Mouse (Mus musculus): ENCODE measurements around the gene Serpina1f. TPM values are rescaled to one million over a fixed set of nuclear protein-coding genes. Genes with fewer than 3 reads are reported as not detected.

Gene Serpina1f
- polyA plus RNA-seq, 1 experiment from 2014 or later, result 0.18 TPM

DNA sequence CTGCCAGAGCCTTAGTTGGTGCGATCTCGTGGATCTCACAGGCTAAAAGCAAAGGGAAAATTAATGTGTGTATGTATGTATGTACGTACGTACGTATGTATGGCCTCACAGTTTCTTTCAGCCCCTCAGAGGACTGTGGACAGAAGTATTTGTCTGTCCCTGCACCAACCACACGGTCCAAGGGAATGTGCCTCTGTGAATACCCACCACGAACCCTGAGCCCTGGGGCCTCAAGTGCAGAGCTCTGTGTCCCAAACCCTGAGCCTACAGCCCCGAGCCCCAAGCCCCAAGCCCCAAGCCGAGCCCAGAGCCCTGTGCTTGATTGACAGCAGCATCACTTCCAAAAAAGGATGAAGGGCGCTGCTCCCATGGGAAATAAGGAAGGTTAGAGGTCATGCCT, 37.3 kb downstream of the Serpina1f start:
- Histone ChIP-seq H3K4me2 (replicated peaks; ENCODE audit: low read depth) (no peak overlapping the region), H3K9ac (ENCODE audit: low read depth, low read length) (no peak overlapping the region), H3K4me3 (ENCODE audit: low read depth, low read length) (no peak overlapping the region), H3K9me3 (ENCODE audit: control insufficient read depth) (no peaks in the 10 kb centered on the region), H3K4me1 (replicated peaks; ENCODE audit: control insufficient read depth, insufficient read depth, low read length) (no peaks in the 10 kb centered on the region), H3K36me3 (ENCODE audit: control insufficient read depth, insufficient read depth) (no peaks in the 10 kb centered on the region), H3K27ac (ENCODE audit: low read depth, low read length) (no peak overlapping the region), H3K27me3 (replicated peaks; ENCODE audit: control insufficient read depth, insufficient read depth, low read length) (no peaks in the 10 kb centered on the region)
- no peak for TF ChIP-seq CTCF (IDR thresholded peaks at IDR 0.05; ENCODE audit: low read depth)
- ATAC-seq, result no peak
- WGBS, result 82% methylated on average over 10 of the region's 10 CpGs

DNA sequence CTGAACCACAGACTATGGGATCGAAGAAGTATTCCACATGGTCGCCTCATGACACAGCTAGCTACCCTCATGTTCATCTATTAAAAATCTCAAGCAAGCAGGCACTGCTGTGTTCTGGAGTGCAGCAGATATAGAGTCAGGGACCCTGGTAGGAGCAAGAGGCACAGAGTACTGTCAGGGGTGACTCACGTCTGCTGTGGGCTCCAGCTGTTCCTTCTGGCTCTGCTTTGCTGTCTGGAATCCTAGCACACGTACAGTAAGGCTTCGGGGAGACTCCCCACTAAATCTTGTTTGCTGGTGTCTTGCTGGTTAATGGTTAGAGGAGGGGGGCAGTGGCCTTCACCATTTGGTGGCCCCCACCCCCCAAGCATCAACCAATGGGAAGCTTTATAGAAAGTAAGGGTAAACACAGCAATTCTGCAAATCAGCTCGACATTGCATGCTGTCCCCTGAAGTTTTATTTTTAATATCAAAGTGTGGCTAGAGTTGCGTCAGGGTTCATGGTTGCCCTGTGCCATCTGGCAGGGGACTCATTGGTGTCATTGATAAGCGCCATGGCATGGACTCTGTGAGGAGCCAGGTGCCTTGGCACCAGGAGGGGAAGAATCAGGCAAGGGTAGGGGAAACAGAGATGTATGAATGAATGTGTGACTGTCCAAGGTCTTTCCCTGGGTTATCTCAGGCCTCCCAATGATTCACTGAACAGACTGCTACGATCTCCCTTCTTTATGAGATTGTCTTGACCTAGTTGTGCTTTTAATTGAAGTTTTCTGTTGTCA, 38.3 kb downstream of the Serpina1f start, which contains the start of gene Serpina6:
Gene Serpina6 (minus strand): TSS at position 365 of the 779 bp plus-strand sequence.
- Histone ChIP-seq H3K4me1 (replicated peaks; ENCODE audit: control insufficient read depth, insufficient read depth, low read length) (no peaks in the 10 kb centered on the region), H3K4me3 (ENCODE audit: low read depth, low read length) (no peak within 1 kb of the TSS), H3K36me3 (ENCODE audit: control insufficient read depth, insufficient read depth) (no peaks in the 10 kb centered on the region), H3K27ac (ENCODE audit: low read depth, low read length) (no peak within 1 kb of the TSS), H3K9ac (ENCODE audit: low read depth, low read length) (no peak within 1 kb of the TSS), H3K27me3 (replicated peaks; ENCODE audit: control insufficient read depth, insufficient read depth, low read length) (no peaks in the 10 kb centered on the region), H3K9me3 (ENCODE audit: control insufficient read depth) (no peaks in the 10 kb centered on the region), H3K4me2 (replicated peaks; ENCODE audit: low read depth) (no peak within 1 kb of the TSS)
- 69% methylated on average over 9 of the region's 9 CpGs for WGBS
- no peak for TF ChIP-seq CTCF (IDR thresholded peaks at IDR 0.05; ENCODE audit: low read depth)
- no peak for ATAC-seq

DNA sequence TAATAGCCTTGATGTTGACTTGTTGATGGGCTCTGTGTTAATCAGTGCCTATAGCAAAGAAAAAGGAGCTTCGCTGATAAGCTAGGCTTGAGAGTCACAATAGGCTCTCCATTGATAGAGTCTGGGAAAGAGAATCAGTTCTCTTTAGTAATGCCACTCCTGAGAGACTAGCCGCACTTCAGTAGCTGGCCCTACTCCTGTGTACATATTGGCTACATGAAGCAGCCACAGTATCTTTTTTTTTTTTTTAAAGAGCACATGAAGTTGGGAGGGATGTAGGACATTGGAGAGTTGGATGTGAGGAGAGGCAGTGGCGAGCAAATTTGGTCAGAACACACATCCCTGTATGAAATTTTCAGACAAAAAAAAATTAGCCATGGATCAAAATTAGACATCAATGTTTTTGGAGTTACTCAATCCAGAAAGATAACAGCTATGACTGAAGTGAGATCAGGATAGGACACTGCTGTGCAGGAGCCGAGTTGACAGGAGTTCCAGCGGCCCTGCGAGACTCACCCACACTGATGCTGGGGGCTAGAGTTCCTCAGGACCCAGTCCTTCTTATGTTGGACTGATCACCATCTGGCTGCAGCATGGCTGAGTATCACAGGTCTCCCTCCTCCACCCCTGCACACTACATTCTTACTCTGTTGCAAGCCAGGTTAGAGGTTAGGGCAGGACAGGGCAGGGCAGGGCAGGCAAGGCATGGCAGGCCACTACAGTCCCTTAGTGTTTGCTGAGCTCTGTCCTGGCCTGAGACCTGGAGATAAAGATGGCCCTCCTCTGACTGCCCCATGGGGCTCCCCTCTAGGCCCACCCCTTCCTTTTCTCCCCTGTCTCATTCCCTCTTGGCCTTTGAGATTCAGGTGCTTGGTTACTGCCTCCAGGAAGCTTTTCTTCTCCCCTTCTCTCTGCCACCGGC, 39.9 kb downstream of the Serpina1f start:
- H3K36me3 ChIP-seq (ENCODE audit: control insufficient read depth, insufficient read depth), result no peaks in the 10 kb centered on the region
- peaks cover 2% of the 10 kb centered on the region; the same call in 1 of the 2 replicates for H3K9me3 ChIP-seq (ENCODE audit: control insufficient read depth)
- whole genome bisulfite sequencing, result 85% methylated on average over 7 of the region's 7 CpGs
- no peaks in the 10 kb centered on the region for H3K4me1 ChIP-seq (replicated peaks; ENCODE audit: control insufficient read depth, insufficient read depth, low read length)
- H3K27ac ChIP-seq (ENCODE audit: low read depth, low read length), result no peak overlapping the region
- ATAC-seq, result no peak
- no peak overlapping the region for H3K4me3 ChIP-seq (ENCODE audit: low read depth, low read length)
- H3K9ac ChIP-seq (ENCODE audit: low read depth, low read length), result no peak overlapping the region
- H3K27me3 ChIP-seq (replicated peaks; ENCODE audit: control insufficient read depth, insufficient read depth, low read length), result no peaks in the 10 kb centered on the region
- no peak overlapping the region for H3K4me2 ChIP-seq (replicated peaks; ENCODE audit: low read depth)
- TF ChIP-seq CTCF (IDR thresholded peaks at IDR 0.05; ENCODE audit: low read depth), result no peak

DNA sequence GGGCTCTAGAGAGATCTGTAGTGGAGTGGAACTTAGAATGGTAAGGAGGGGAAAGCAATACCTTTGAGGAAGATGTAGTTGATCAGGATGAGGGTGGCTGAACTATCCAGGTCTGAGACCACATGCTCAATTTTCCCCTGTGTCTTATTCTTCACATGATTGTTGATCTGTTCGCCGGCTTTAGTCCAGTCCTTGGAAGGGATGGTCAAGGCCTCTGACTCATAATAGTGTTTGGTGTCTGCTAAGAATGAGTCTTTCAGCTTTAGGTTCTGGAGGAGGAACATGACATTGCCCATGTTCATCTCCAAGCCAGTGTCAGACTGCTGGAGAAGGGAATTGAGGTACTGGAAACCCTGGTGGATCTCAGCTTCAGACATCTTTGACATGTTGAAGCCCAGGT, 41.5 kb downstream of the Serpina1f start:
- H3K36me3 ChIP-seq (ENCODE audit: control insufficient read depth, insufficient read depth), result no peaks in the 10 kb centered on the region
- H3K4me3 ChIP-seq (ENCODE audit: low read depth, low read length), result no peak overlapping the region
- no peak overlapping the region for H3K4me2 ChIP-seq (replicated peaks; ENCODE audit: low read depth)
- no peak for ATAC-seq
- no peak for TF ChIP-seq CTCF (IDR thresholded peaks at IDR 0.05; ENCODE audit: low read depth)
- 97% methylated on average over 2 of the region's 2 CpGs for WGBS
- no peaks in the 10 kb centered on the region for H3K4me1 ChIP-seq (replicated peaks; ENCODE audit: control insufficient read depth, insufficient read depth, low read length)
- no peaks in the 10 kb centered on the region for H3K27me3 ChIP-seq (replicated peaks; ENCODE audit: control insufficient read depth, insufficient read depth, low read length)
- peaks cover 6% of the 10 kb centered on the region; the same call in 1 of the 2 replicates for H3K9me3 ChIP-seq (ENCODE audit: control insufficient read depth)
- no peak overlapping the region for H3K27ac ChIP-seq (ENCODE audit: low read depth, low read length)
- H3K9ac ChIP-seq (ENCODE audit: low read depth, low read length), result no peak overlapping the region

DNA sequence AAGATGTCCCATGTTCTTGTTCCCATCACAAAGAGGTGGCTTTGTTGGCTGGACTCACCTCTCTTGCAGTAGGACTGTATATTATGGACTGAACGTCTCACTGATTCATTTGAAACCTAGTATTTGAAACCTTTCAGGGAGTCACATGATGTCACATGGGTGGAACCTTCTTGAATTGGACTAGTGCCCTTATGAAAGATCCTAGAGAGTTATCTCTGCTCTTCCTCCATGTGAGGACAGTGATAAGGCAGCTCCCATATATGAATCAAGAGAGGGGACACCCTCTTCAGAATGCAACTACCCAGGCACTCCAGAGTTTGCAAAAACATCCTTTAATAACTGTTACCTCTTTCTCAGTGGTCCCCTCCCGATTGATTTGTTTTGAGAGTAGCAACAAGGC, 49.0 kb downstream of the Serpina1f start:
- peaks cover 6% of the 10 kb centered on the region; the same call in 1 of the 2 replicates for H3K9me3 ChIP-seq (ENCODE audit: control insufficient read depth)
- no peak for ATAC-seq
- no peak for TF ChIP-seq CTCF (IDR thresholded peaks at IDR 0.05; ENCODE audit: low read depth)
- H3K27ac ChIP-seq (ENCODE audit: low read depth, low read length), result no peak overlapping the region
- no peaks in the 10 kb centered on the region for H3K36me3 ChIP-seq (ENCODE audit: control insufficient read depth, insufficient read depth)
- no peak overlapping the region for H3K4me3 ChIP-seq (ENCODE audit: low read depth, low read length)
- WGBS, result 66% methylated on average over 2 of the region's 2 CpGs
- H3K4me1 ChIP-seq (replicated peaks; ENCODE audit: control insufficient read depth, insufficient read depth, low read length), result no peaks in the 10 kb centered on the region
- no peak overlapping the region for H3K9ac ChIP-seq (ENCODE audit: low read depth, low read length)
- no peaks in the 10 kb centered on the region for H3K27me3 ChIP-seq (replicated peaks; ENCODE audit: control insufficient read depth, insufficient read depth, low read length)
- H3K4me2 ChIP-seq (replicated peaks; ENCODE audit: low read depth), result no peak overlapping the region

DNA sequence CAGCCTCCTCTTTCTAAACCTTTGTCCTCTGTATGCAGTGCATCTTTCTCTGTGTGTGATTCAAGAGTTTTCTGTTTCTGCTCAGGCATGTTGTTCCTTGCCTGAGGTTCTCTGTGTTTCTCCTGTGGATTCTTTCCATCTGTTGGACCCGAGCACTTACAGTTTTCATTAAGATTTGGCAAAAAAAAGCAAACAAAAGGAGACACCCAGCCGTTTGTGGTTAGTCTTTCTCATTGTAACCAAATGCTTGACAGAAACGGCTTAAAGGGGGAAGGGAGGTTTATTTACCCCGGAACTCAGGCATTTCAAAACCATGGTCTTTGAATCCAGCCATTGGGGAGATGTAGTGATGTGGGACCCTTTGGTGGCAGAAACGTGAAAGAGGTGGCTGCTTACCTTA, 50.7 kb downstream of the Serpina1f start:
- Histone ChIP-seq H3K9ac (ENCODE audit: low read depth, low read length) (no peak overlapping the region), H3K27me3 (replicated peaks; ENCODE audit: control insufficient read depth, insufficient read depth, low read length) (no peaks in the 10 kb centered on the region), H3K4me3 (ENCODE audit: low read depth, low read length) (no peak overlapping the region), H3K9me3 (ENCODE audit: control insufficient read depth) (no peaks in the 10 kb centered on the region), H3K4me2 (replicated peaks; ENCODE audit: low read depth) (no peak overlapping the region), H3K4me1 (replicated peaks; ENCODE audit: control insufficient read depth, insufficient read depth, low read length) (no peaks in the 10 kb centered on the region), H3K36me3 (ENCODE audit: control insufficient read depth, insufficient read depth) (no peaks in the 10 kb centered on the region), H3K27ac (ENCODE audit: low read depth, low read length) (no peak overlapping the region)
- no peak for ATAC-seq
- TF ChIP-seq CTCF (IDR thresholded peaks at IDR 0.05; ENCODE audit: low read depth), result no peak
- WGBS, result 36% methylated on average over 5 of the region's 5 CpGs

All from intestine, postnatal 0 days (tissue).